Mouse (Mus musculus) embryonic stem cell, embryonic (primary cell): Measurements from ENCODE around the gene Zscan20.

Experiments used
- CTCF ChIA-PET, 4 experiments: fragments of 300-600 bp in 2 of 4; fragments of 350-600 bp in 2 of 4; sonication (Branson Sonifier 250); formaldehyde crosslinking; loops; one replicate each; lab custom pipeline; 2022; ENCODE audit warnings: inconsistent platforms in 2 of 4; lab: Charles Lee
- POLR2A ChIA-PET, 4 experiments: fragments of 300-600 bp in 2 of 4; fragments of 350-600 bp in 2 of 4; sonication (Branson Sonifier 250); formaldehyde crosslinking; loops; one replicate each; lab custom pipeline; 2022; ENCODE audit warnings: antibody characterized with exemption in 4 of 4, inconsistent platforms in 1 of 4; lab: Charles Lee

Gene Zscan20

GRCm38 (mm10) chr4:128620572-128620971, 10.7 kb upstream of the Zscan20 start:
- POLR2A ChIA-PET, result no interaction called here
- CTCF ChIA-PET, result interaction anchor here in 1 of 4 experiments (1.1 kb wide), 1 partner anchor 90 kb away, joined by 4 read pairs; no protein-coding TSS in a partner anchor

GRCm38 (mm10) chr4:128618963-128619362, 9.1 kb upstream of the Zscan20 start:
- ChIA-PET CTCF (no interaction called here), POLR2A (no interaction called here)

DNA sequence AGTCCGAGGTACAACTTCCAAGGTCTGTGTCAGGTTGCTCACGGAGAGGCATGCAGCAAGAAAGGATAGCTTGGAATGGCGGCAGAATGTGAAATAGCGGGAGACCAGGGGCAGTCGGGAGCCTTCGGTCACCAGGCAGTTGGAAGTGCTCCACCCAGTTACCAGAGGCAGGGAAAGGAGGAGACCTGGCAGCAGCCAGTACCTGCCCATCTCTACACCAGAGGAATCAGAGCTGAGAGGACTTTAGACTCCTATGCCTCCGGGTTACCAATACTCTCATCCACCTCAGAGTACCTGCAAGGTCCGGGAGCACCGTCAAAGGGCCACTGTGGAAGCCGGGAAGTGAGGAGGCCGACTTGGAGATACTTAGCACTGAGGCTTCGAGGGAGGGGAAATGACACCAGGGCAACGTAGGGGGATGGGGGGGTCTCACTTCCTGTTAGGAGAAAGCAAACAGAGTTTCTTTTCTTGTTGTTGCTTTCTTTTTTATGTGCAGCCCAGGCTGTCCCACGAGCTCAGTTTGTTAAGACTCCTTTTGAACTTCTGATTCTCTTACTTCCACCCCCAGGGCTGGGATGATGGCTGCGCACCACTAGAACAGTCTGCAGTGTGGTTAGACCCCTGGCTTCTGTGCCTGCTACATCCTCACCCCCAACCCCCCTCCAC, 8.5 kb upstream of the Zscan20 start, which contains the start of gene Tlr12:
Gene Tlr12, minus strand, starts transcription at position 374 of the 666 bp plus-strand sequence.
- ChIA-PET POLR2A (interaction anchor here in 1 of 4 experiments (0.7 to 2.5 kb wide), 3 partner anchors 15 to 18 kb away, joined by 3 to 8 read pairs (median 3); no protein-coding TSS in a partner anchor), CTCF (interaction anchor here in 2 of 4 experiments (0.7 to 2.6 kb wide), 3 partner anchors 93 to 488 kb away, joined by 3 to 10 read pairs (median 6); no protein-coding TSS in a partner anchor)

- POLR2A ChIA-PET, result interaction anchor here in 1 of 4 experiments (0.7 to 2.5 kb wide), 6 partner anchors 16 to 440 kb away, joined by 3 to 9 read pairs (median 4); partner anchors contain the start of gene Rnf19b
- CTCF ChIA-PET, result interaction anchor here (0.6 to 2.6 kb wide), 10 partner anchors 89 to 241 kb away, joined by 3 to 13 read pairs (median 3); no protein-coding TSS in a partner anchor
These were observed 7.6 kb upstream of the Zscan20 start for GRCm38 (mm10) chr4:128617363-128618120.

DNA sequence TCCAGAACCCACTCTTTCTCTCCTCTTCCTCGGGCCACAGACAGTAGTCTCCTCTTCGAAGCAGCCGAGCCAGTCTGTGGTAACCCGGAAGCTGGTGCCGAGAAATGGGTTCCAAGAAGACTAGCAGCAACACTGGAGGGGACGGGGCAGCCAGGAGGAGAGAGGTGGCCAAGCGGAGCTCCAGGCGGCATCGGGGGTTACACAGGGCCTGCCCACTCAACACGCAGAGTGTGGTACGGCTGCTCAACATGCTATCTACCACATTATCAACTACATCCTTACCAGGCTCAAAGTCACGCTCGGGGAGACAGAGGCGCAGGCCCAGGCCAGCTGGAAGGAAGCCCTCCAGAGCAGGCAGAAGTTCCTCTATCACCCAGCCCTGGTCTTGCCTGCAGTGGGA, 5.9 kb upstream of the Zscan20 start:
- POLR2A ChIA-PET, result interaction anchor here in 1 of 4 experiments (0.5 to 1.9 kb wide), 2 partner anchors 67 to 442 kb away, joined by 3 to 9 read pairs; partner anchors contain the start of gene Rnf19b

DNA sequence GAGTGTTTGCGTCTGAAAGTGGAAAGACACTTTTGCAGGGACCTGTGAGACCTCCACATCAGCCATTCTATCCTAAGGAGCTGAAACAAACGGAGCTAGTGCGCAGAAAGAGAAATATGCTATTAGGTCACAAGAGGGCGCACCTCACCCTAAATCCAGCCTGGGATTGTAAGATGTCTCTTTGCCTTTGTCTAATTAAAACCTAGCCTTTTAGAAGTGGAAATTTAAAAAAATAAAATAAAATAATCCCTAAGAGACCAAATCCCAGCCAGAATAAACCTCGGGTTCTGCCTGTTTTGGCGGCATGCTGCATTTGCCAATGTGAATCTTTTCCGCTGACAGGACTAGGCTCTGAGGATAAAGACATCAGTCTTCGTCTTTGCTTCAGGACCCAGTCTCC, 3.4 kb upstream of the Zscan20 start:
- POLR2A ChIA-PET, result interaction anchor here in 2 of 4 experiments (0.6 to 1.9 kb wide), 6 partner anchors 23 to 121 kb away, joined by 3 to 4 read pairs (median 3); no protein-coding TSS in a partner anchor
- CTCF ChIA-PET, result interaction anchor here in 3 of 4 experiments (0.6 to 2.2 kb wide), 14 partner anchors 9 to 500 kb away, joined by 3 to 24 read pairs (median 3); no protein-coding TSS in a partner anchor

More for the DNA sequence above, 5.9 kb upstream of the Zscan20 start:
- CTCF ChIA-PET, result interaction anchor here in 2 of 4 experiments (1.5 to 2.6 kb wide), 2 partner anchors 95 to 159 kb away, joined by 3 to 13 read pairs; no protein-coding TSS in a partner anchor

- ChIA-PET POLR2A (interaction anchor here in 1 of 4 experiments (1.2 kb wide), 1 partner anchor 446 kb away, joined by 3 read pairs; no protein-coding TSS in a partner anchor), CTCF (interaction anchor here (0.5 to 2.2 kb wide), 7 partner anchors 13 to 1177 kb away, joined by 3 to 24 read pairs (median 3); no protein-coding TSS in a partner anchor)
These were observed 1.8 kb upstream of the Zscan20 start for GRCm38 (mm10) chr4:128611726-128612125.

- ChIA-PET CTCF (interaction anchor here in 2 of 4 experiments (0.6 to 1.1 kb wide), 4 partner anchors 25 to 164 kb away, joined by 3 to 6 read pairs (median 4); no protein-coding TSS in a partner anchor), POLR2A (interaction anchor here in 3 of 4 experiments (0.6 to 1.2 kb wide), 14 partner anchors 12 to 620 kb away, joined by 3 to 5 read pairs (median 3); no protein-coding TSS in a partner anchor)
These were observed 808 bp upstream of the Zscan20 start for GRCm38 (mm10) chr4:128610706-128611105.

GRCm38 (mm10) chr4:128609276-128609924, 498 bp downstream of the Zscan20 start:
- CTCF ChIA-PET, result interaction anchor here in 3 of 4 experiments (0.6 to 1.1 kb wide), 7 partner anchors 27 to 165 kb away, joined by 3 to 6 read pairs (median 4); no protein-coding TSS in a partner anchor
- POLR2A ChIA-PET, result interaction anchor here in 2 of 4 experiments (1.0 to 1.2 kb wide), 9 partner anchors 13 to 580 kb away, joined by 3 to 5 read pairs (median 3); partner anchors contain the start of genes S100pbp (in 1 of the 2) and Yars (in 1 of the 2)

- ChIA-PET POLR2A (interaction anchor here in 1 of 4 experiments (0.5 to 1.0 kb wide), 2 partner anchors 9 to 20 kb away, joined by 3 read pairs; no protein-coding TSS in a partner anchor), CTCF (interaction anchor here in 2 of 4 experiments (0.6 to 0.8 kb wide), 2 partner anchors 29 to 1134 kb away, joined by 3 read pairs; partner anchors contain the start of gene Khdrbs1 (in 1 of the 2))
These were observed 2.2 kb downstream of the Zscan20 start for GRCm38 (mm10) chr4:128607661-128608060.

DNA sequence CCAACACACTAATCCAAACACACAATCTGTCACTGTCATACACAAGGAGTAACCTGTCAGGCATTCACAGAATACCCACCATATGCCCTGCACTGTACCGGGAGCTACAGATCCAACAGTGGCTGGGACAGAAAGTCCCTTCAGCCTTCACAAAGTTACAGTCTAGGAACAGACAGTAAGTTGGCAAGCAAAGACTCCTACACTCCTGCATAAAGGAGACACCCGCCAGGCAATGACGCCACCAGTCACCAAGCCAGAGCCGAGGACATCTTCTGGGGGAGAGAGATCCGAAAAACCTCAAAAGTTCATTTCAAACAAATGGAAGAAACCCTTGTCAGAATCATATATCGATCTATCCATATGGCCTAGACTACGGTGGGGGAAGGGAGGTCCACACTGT, 3.3 kb downstream of the Zscan20 start:
- POLR2A ChIA-PET, result no interaction called here
- CTCF ChIA-PET, result interaction anchor here in 2 of 4 experiments (0.8 to 1.5 kb wide), 2 partner anchors 28 to 104 kb away, joined by 3 read pairs; no protein-coding TSS in a partner anchor

DNA sequence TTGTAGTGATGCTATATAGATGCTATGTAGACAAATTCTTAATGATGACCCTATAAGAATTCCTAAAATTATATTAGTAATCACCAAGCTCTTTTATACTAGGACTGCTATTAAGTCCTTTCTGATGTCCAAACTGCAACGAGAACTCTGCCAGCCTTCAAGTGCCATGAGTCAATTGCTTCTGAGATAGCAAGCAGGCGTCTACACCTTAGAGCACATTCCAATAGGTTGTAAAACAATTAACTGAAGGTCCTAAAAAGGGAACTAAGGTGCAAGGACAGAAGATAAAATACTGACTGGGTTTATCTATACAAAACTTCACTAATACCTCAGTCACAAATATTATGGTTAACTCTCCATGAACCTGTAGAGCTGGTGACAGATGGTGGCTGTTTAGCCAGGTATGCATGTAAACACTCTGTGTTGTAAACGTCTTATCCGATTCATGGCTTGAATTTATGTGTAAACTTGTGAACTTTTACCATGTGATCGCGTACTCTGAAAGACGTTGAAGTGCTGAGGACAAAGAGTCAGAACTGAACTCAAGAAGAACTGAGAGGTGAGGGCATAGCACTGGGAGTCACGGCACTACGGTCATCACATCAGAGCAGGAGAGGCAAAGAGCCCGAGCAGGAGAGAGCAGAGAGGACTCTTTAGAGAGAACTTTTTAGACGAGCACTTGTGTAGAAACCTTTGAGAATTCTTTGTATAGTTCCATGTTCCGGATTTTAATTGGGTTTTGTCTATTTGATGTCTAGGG, 11.9 kb downstream of the Zscan20 start:
- CTCF ChIA-PET, result interaction anchor here in 1 of 4 experiments (0.6 kb wide), 1 partner anchor 1006 kb away, joined by 13 read pairs; no protein-coding TSS in a partner anchor
- POLR2A ChIA-PET, result interaction anchor here in 2 of 4 experiments (0.6 to 1.5 kb wide), 4 partner anchors 9 to 336 kb away, joined by 3 read pairs; no protein-coding TSS in a partner anchor

- POLR2A ChIA-PET, result interaction anchor here in 1 of 4 experiments (1.3 kb wide), 1 partner anchor 20 kb away, joined by 5 read pairs; no protein-coding TSS in a partner anchor
- CTCF ChIA-PET, result interaction anchor here in 2 of 4 experiments (1.2 to 1.4 kb wide), 1 partner anchor 15 kb away, joined by 3 to 4 read pairs; no protein-coding TSS in a partner anchor
These were observed 15.8 kb downstream of the Zscan20 start for GRCm38 (mm10) chr4:128594062-128594461.

GRCm38 (mm10) chr4:128593286-128593685, 16.6 kb downstream of the Zscan20 start:
- CTCF ChIA-PET, result interaction anchor here in 3 of 4 experiments (0.5 to 1.4 kb wide), 2 partner anchors 14 to 197 kb away, joined by 3 to 5 read pairs (median 4); no protein-coding TSS in a partner anchor
- POLR2A ChIA-PET, result no interaction called here

GRCm38 (mm10) chr4:128579182-128579581, 30.7 kb downstream of the Zscan20 start:
- ChIA-PET POLR2A (no interaction called here), CTCF (interaction anchor here (0.6 to 1.5 kb wide), 14 partner anchors 9 to 1320 kb away, joined by 3 to 5 read pairs (median 3); no protein-coding TSS in a partner anchor)

- CTCF ChIA-PET, result interaction anchor here in 1 of 4 experiments (0.7 to 1.1 kb wide), 2 partner anchors 37 to 135 kb away, joined by 3 to 5 read pairs; no protein-coding TSS in a partner anchor
- POLR2A ChIA-PET, result interaction anchor here in 2 of 4 experiments (0.8 to 2.1 kb wide), 2 partner anchors 10 to 15 kb away, joined by 3 to 7 read pairs; no protein-coding TSS in a partner anchor
These were observed 34.1 kb downstream of the Zscan20 start for GRCm38 (mm10) chr4:128575811-128576210.
